Mouse (Mus musculus) hindbrain, embryonic 14.5 days (tissue): ENCODE data around the gene Stk4. TPM values are rescaled to one million over a fixed set of nuclear protein-coding genes. Genes with fewer than 3 reads are reported as not detected.

Experiments used
- ATAC-seq: fragments of 200-750 bp; cut with Nextera tagmentation; 2 replicates; pipeline ENCODE4 v1.8.0; 2017; ENCODE audit warnings: moderate number of reproducible peaks, mild to moderate bottlenecking, moderate TSS enrichment, moderate library complexity; ENCODE audit not compliant: low FRiP score
- DNase-seq: peaks from one replicate; pipeline ENCODE4 v3.0.0-alpha.2; 2015; ENCODE audit warnings: low spot score
- H3K27ac ChIP-seq: fragments of 300-500 bp; sonication (generic); 2 replicates; pipeline ENCODE4 v1.5.1; 2014; ENCODE audit warnings: mild to moderate bottlenecking, moderate library complexity
- H3K27me3 ChIP-seq: fragments of 300-500 bp; sonication (generic); 2 replicates; pipeline ENCODE4 v1.6.1; 2014; ENCODE audit warnings: mild to moderate bottlenecking, low read length, mixed read lengths; ENCODE audit not compliant: control insufficient read depth, insufficient read depth
- H3K36me3 ChIP-seq: fragments of 300-500 bp; sonication (generic); replicated peaks from 2 replicates; pipeline ENCODE4 v1.6.1; 2014; ENCODE audit not compliant: control insufficient read depth, insufficient read depth
- H3K4me1 ChIP-seq: fragments of 300-500 bp; sonication (generic); replicated peaks from 2 replicates; pipeline ENCODE4 v1.6.1; 2014; ENCODE audit warnings: antibody characterized with exemption, low read length, mixed read lengths; ENCODE audit not compliant: control insufficient read depth, insufficient read depth
- H3K4me2 ChIP-seq: fragments of 300-500 bp; sonication (generic); replicated peaks from 2 replicates; pipeline ENCODE4 v1.6.1; 2014; ENCODE audit warnings: mild to moderate bottlenecking, moderate library complexity
- H3K4me3 ChIP-seq: fragments of 300-500 bp; sonication (generic); replicated peaks from 2 replicates; pipeline ENCODE4 v1.5.1; 2014; ENCODE audit warnings: mild to moderate bottlenecking, low read length
- H3K9ac ChIP-seq: fragments of 300-500 bp; sonication (generic); 2 replicates; pipeline ENCODE4 v1.6.1; 2014
- H3K9me3 ChIP-seq: fragments of 300-500 bp; sonication (generic); 2 replicates; pipeline ENCODE4 v1.6.1; 2016; ENCODE audit warnings: low read length; ENCODE audit not compliant: control insufficient read depth
- WGBS: fragments of 180-500 bp; shearing (Covaris S2); extraction: QIAGEN DNeasy Blood & Tissue Kit; methylation state at CpG from one replicate; pipeline ENCODE4 v1.1.7; 2014; 5-methylcytosine and 5-hydroxymethylcytosine counted together
- polyA plus RNA-seq: library from polyadenylated mRNA; unstranded; fragments of >200 nt; fragmentation: Nextera tagmentation; extraction: Ambion mirVana; gene quantifications from 2 replicates; pipeline ENCODE4 v1.2.1, GENCODE M21; 2014

The Stk4 gene
- polyA plus RNA-seq, 1 experiment from 2014 or later: 27.4 TPM

GRCm38 (mm10) chr2:164184145-164184719 lies 114.1 kb downstream of the Stk4 start:
- no peaks in the 10 kb centered on the region for H3K36me3 ChIP-seq
- H3K27me3 ChIP-seq: no peaks in the 10 kb centered on the region
- H3K27ac ChIP-seq: no peak overlapping the region
- WGBS: 43% methylated on average over 9 of the region's 9 CpGs
- no peak for DNase-seq
- no peak overlapping the region for H3K4me3 ChIP-seq
- no peak overlapping the region for H3K9ac ChIP-seq
- H3K9me3 ChIP-seq: no peaks in the 10 kb centered on the region
- H3K4me1 ChIP-seq: no peaks in the 10 kb centered on the region
- H3K4me2 ChIP-seq: no peak overlapping the region
- no peak for ATAC-seq

GRCm38 (mm10) chr2:164188722-164189121 lies 118.6 kb downstream of the Stk4 start:
- WGBS: 29% methylated on average over 5 of the region's 5 CpGs
- no peaks in the 10 kb centered on the region for H3K9me3 ChIP-seq
- DNase-seq (no peak), ATAC-seq (no peak)
- H3K4me3 ChIP-seq: no peak overlapping the region
- no peak overlapping the region for H3K9ac ChIP-seq
- no peaks in the 10 kb centered on the region for H3K4me1 ChIP-seq
- H3K36me3 ChIP-seq: no peaks in the 10 kb centered on the region
- no peak overlapping the region for H3K4me2 ChIP-seq
- H3K27me3 ChIP-seq: no peaks in the 10 kb centered on the region
- H3K27ac ChIP-seq: no peak overlapping the region

- Histone ChIP-seq H3K4me2 (no peak within 1 kb of the TSS), H3K4me1 (no peaks in the 10 kb centered on the region), H3K4me3 (no peak within 1 kb of the TSS), H3K36me3 (no peaks in the 10 kb centered on the region), H3K27ac (no peak within 1 kb of the TSS), H3K9ac (no peak within 1 kb of the TSS), H3K27me3 (no peaks in the 10 kb centered on the region), H3K9me3 (no peaks in the 10 kb centered on the region)
- DNase-seq (no peak), ATAC-seq (no peak)
- 94% methylated on average over 6 of the region's 6 CpGs for WGBS
Measured at GRCm38 (mm10) chr2:164190576-164190975, 120.5 kb downstream of the Stk4 start, which contains the start of gene Wfdc12. Gene Wfdc12 (minus strand): TSS chr2:164190608.

- DNase-seq (no peak), ATAC-seq (no peak)
- H3K27ac ChIP-seq: no peak overlapping the region
- H3K36me3 ChIP-seq: no peaks in the 10 kb centered on the region
- H3K9me3 ChIP-seq: no peaks in the 10 kb centered on the region
- H3K9ac ChIP-seq: no peak overlapping the region
- H3K4me3 ChIP-seq: no peak overlapping the region
- H3K27me3 ChIP-seq: no peaks in the 10 kb centered on the region
- no peaks in the 10 kb centered on the region for H3K4me1 ChIP-seq
- H3K4me2 ChIP-seq: no peak overlapping the region
Measured at GRCm38 (mm10) chr2:164192279-164192678, 122.2 kb downstream of the Stk4 start.

GRCm38 (mm10) chr2:164194959-164195630 lies 125.0 kb downstream of the Stk4 start:
- no peaks in the 10 kb centered on the region for H3K9me3 ChIP-seq
- H3K4me3 ChIP-seq: no peak overlapping the region
- no peak overlapping the region for H3K4me2 ChIP-seq
- no peaks in the 10 kb centered on the region for H3K4me1 ChIP-seq
- H3K27me3 ChIP-seq: no peaks in the 10 kb centered on the region
- H3K27ac ChIP-seq: no peak overlapping the region
- H3K36me3 ChIP-seq: no peaks in the 10 kb centered on the region
- DNase-seq: no peak
- H3K9ac ChIP-seq: no peak overlapping the region
- ATAC-seq: no peak
- 83% methylated on average over 5 of the region's 5 CpGs for whole genome bisulfite sequencing

- Histone ChIP-seq H3K27ac (no peak overlapping the region), H3K27me3 (no peaks in the 10 kb centered on the region), H3K9ac (no peak overlapping the region), H3K4me3 (no peak overlapping the region), H3K36me3 (no peaks in the 10 kb centered on the region), H3K9me3 (no peaks in the 10 kb centered on the region), H3K4me1 (no peaks in the 10 kb centered on the region), H3K4me2 (no peak overlapping the region)
- no peak for DNase-seq
- ATAC-seq: no peak
- 89% methylated on average over 5 of the region's 5 CpGs for WGBS
Measured at GRCm38 (mm10) chr2:164195971-164196699, 126.0 kb downstream of the Stk4 start.

- no peaks in the 10 kb centered on the region for H3K4me1 ChIP-seq
- no peak for DNase-seq
- H3K27ac ChIP-seq: no peak overlapping the region
- no peak overlapping the region for H3K4me2 ChIP-seq
- no peak overlapping the region for H3K9ac ChIP-seq
- 85% methylated on average over 5 of the region's 5 CpGs for WGBS
- H3K9me3 ChIP-seq: no peaks in the 10 kb centered on the region
- no peak overlapping the region for H3K4me3 ChIP-seq
- H3K27me3 ChIP-seq: no peaks in the 10 kb centered on the region
- no peak for ATAC-seq
- no peaks in the 10 kb centered on the region for H3K36me3 ChIP-seq
Measured at GRCm38 (mm10) chr2:164196700-164196990, 126.5 kb downstream of the Stk4 start.

- Histone ChIP-seq H3K36me3 (no peaks in the 10 kb centered on the region), H3K4me1 (no peaks in the 10 kb centered on the region), H3K4me3 (no peak within 1 kb of the TSS), H3K9ac (no peak within 1 kb of the TSS), H3K27me3 (no peaks in the 10 kb centered on the region), H3K27ac (no peak within 1 kb of the TSS), H3K4me2 (no peak within 1 kb of the TSS), H3K9me3 (no peaks in the 10 kb centered on the region)
- WGBS: 75% methylated on average over 20 of the region's 20 CpGs
- no peak for DNase-seq
- ATAC-seq: no peak
Measured at GRCm38 (mm10) chr2:164199626-164200327, 129.7 kb downstream of the Stk4 start, which contains the start of gene Wfdc15a. Gene Wfdc15a (minus strand): TSS chr2:164200130.
